Comparison of ENCODE assay signal across 25 mouse cellular contexts in genomic region chr6:29485951-29486350, GRCm38 (mm10). TPM values are rescaled to one million over a fixed set of nuclear protein-coding genes. Genes with fewer than 3 reads are reported as not detected.
"Had no signal": no experiment of that assay in that cellular context is flagged by ENCODE, and none has a peak within 500 bp of the region (broad histone marks: within the 10 kb centered on the region; RNA-seq: fewer than 3 reads in every experiment).

No protein-coding gene starts in this region.

- H3K9ac ChIP-seq: lung, embryonic 14.5 days; midbrain, embryonic 12.5 days; neural tube, embryonic 13.5 days; neural tube, embryonic 15.5 days had no signal

- H3K4me3 ChIP-seq: midbrain, embryonic 12.5 days; myocyte; neural tube, embryonic 13.5 days had no signal

- DNase-seq: lung, adult 18-20 months; lung, embryonic 14.5 days; lung, postnatal 10 days; lung, postnatal 4 days; midbrain, embryonic 14.5 days; retina, postnatal 1 day; right cerebral cortex, adult 18-20 months; right cerebral cortex, postnatal 25 days; right cerebral cortex, postnatal 4 days; thymus, adult 2 months; thymus, postnatal 25 days; thymus, postnatal 4 days had no signal

- H3K9me3 ChIP-seq: midbrain, embryonic 10.5 days; midbrain, embryonic 12.5 days; neural tube, embryonic 13.5 days; neural tube, embryonic 15.5 days had no signal

- H3K4me2 ChIP-seq: midbrain, embryonic 12.5 days had no signal

- H3K27ac ChIP-seq: midbrain, embryonic 10.5 days; midbrain, embryonic 12.5 days; neural tube, embryonic 13.5 days; neural tube, embryonic 15.5 days had no signal

- H3K36me3 ChIP-seq: midbrain, embryonic 10.5 days; midbrain, embryonic 12.5 days; neural tube, embryonic 15.5 days had no signal

RNA-seq across cellular contexts. Expression of gene Atp6v1fnb, which starts 14.7 kb away (rescaled TPM):
- total RNA-seq: megakaryocyte-erythroid progenitor cell, adult 5-6 weeks had no signal
- polyA plus RNA-seq: lung, embryonic 14.5 days; lung, embryonic 16.5 days; midbrain, embryonic 10.5 days; midbrain, embryonic 12.5 days; midbrain, embryonic 14.5 days; myocyte; neural tube, embryonic 11.5 days; neural tube, embryonic 13.5 days; spleen, adult 2 months; stomach, embryonic 14.5 days; stomach, embryonic 16.5 days; urinary bladder, adult 2 months had no signal

RNA-seq across cellular contexts. Expression of gene Kcp, which starts 21.8 kb away (rescaled TPM):
- total RNA-seq: megakaryocyte, adult 5-6 weeks; megakaryocyte-erythroid progenitor cell, adult 5-6 weeks had no signal

RNA-seq across cellular contexts. Expression of gene Flnc, which starts 52.9 kb away (rescaled TPM):
- total RNA-seq: megakaryocyte, adult 5-6 weeks; megakaryocyte-erythroid progenitor cell, adult 5-6 weeks had no signal
